Mouse (Mus musculus): ENCODE measurements around the gene Aptx. TPM values are rescaled to one million over a fixed set of nuclear protein-coding genes. Genes with fewer than 3 reads are reported as not detected.

Gene Aptx
- polyA plus RNA-seq, 1 experiment from 2014 or later, result 37.8 TPM

GRCm38 (mm10) chr4:40700216-40700615 lies 2.8 kb downstream of the Aptx start:
- Histone ChIP-seq H3K27ac (replicated peaks) (no peak overlapping the region), H3K4me1 (peaks cover 23% of the 10 kb centered on the region), H3K36me3 (peaks cover 17% of the 10 kb centered on the region), H3K27me3 (ENCODE audit: low read depth, poor library complexity, severe bottlenecking) (no peaks in the 10 kb centered on the region), H3K9me3 (replicated peaks) (no peaks in the 10 kb centered on the region), H3K4me3 (no peak overlapping the region)
- WGBS, result 85% methylated on average over 8 of the region's 8 CpGs
- DNase-seq (ENCODE audit: low spot score), result no peak

DNA sequence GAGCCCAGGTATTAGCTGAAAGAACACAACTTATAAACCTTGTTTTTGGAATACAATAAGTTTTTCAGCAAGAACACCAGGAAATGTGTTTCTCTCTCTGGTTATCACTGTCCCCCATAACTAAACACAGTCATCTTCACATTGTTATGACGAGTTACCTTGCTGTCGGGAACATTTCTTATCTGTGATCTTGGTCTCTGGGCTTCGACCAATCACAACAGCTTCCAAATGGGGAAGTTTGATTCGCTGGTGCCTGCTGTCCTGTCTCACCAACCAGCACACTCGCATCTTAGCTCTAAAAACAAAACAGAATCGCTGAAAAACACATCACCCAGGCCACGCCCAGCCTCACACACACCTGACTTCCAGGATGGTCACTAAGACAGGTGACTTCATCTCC lies 5.9 kb downstream of the Aptx start:
- 85% methylated on average over 7 of the region's 7 CpGs for WGBS
- no peak overlapping the region for H3K27ac ChIP-seq (replicated peaks)
- no peak overlapping the region for H3K4me3 ChIP-seq
- H3K27me3 ChIP-seq (ENCODE audit: low read depth, poor library complexity, severe bottlenecking), result no peaks in the 10 kb centered on the region
- peaks cover 46% of the 10 kb centered on the region for H3K36me3 ChIP-seq
- peaks cover 8% of the 10 kb centered on the region for H3K4me1 ChIP-seq
- no peak for DNase-seq (ENCODE audit: low spot score)
- no peaks in the 10 kb centered on the region for H3K9me3 ChIP-seq (replicated peaks)

GRCm38 (mm10) chr4:40691100-40691499 lies 11.9 kb downstream of the Aptx start:
- Histone ChIP-seq H3K27ac (replicated peaks) (no peak overlapping the region), H3K27me3 (ENCODE audit: low read depth, poor library complexity, severe bottlenecking) (no peaks in the 10 kb centered on the region), H3K4me3 (no peak overlapping the region), H3K9me3 (replicated peaks) (no peaks in the 10 kb centered on the region), H3K4me1 (no peaks in the 10 kb centered on the region), H3K36me3 (peaks cover 85% of the 10 kb centered on the region)
- 91% methylated on average over 11 of the region's 11 CpGs for WGBS
- DNase-seq (ENCODE audit: low spot score), result no peak

DNA sequence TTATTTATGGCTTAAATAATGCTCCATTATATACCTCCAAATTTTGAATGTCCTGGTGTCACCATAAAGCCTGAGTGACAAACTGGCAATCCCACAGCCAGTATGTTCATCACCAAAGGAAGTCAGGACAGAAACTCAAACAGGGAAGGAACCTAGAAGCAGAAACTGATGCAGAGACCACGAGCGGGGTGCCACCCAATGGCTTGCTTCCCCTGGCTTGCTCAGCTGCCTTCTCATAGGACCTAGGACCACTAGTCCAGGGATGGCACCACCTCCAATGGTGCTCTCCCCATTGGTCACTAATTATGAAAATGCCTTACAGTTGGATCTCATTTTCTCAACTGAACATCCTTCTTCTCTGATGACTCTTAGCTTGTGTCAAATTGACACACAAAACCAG lies 19.7 kb downstream of the Aptx start:
- H3K9me3 ChIP-seq (replicated peaks), result no peaks in the 10 kb centered on the region
- no peaks in the 10 kb centered on the region for H3K27me3 ChIP-seq (ENCODE audit: low read depth, poor library complexity, severe bottlenecking)
- H3K36me3 ChIP-seq, result peaks cover 35% of the 10 kb centered on the region
- no peak for DNase-seq (ENCODE audit: low spot score)
- H3K27ac ChIP-seq (replicated peaks), result no peak overlapping the region
- no peak overlapping the region for H3K4me3 ChIP-seq
- 95% methylated on average over 2 of the region's 2 CpGs for WGBS
- H3K4me1 ChIP-seq, result no peaks in the 10 kb centered on the region

GRCm38 (mm10) chr4:40682359-40682758 lies 20.6 kb downstream of the Aptx start:
- no peak overlapping the region for H3K27ac ChIP-seq (replicated peaks)
- 91% methylated on average over 5 of the region's 5 CpGs for WGBS
- no peaks in the 10 kb centered on the region for H3K9me3 ChIP-seq (replicated peaks)
- H3K4me1 ChIP-seq, result 0 out of 2 replicates have a peak, but pooled peaks cover 2% of the 10 kb centered on the region
- no peak overlapping the region for H3K4me3 ChIP-seq
- DNase-seq (ENCODE audit: low spot score), result no peak
- peaks cover 26% of the 10 kb centered on the region for H3K36me3 ChIP-seq
- H3K27me3 ChIP-seq (ENCODE audit: low read depth, poor library complexity, severe bottlenecking), result no peaks in the 10 kb centered on the region

- WGBS, result 31% methylated on average over 3 of the region's 3 CpGs
- H3K27ac ChIP-seq (replicated peaks), result no peak overlapping the region
These were observed 21.1 kb downstream of the Aptx start for GRCm38 (mm10) chr4:40681908-40682307.

DNA sequence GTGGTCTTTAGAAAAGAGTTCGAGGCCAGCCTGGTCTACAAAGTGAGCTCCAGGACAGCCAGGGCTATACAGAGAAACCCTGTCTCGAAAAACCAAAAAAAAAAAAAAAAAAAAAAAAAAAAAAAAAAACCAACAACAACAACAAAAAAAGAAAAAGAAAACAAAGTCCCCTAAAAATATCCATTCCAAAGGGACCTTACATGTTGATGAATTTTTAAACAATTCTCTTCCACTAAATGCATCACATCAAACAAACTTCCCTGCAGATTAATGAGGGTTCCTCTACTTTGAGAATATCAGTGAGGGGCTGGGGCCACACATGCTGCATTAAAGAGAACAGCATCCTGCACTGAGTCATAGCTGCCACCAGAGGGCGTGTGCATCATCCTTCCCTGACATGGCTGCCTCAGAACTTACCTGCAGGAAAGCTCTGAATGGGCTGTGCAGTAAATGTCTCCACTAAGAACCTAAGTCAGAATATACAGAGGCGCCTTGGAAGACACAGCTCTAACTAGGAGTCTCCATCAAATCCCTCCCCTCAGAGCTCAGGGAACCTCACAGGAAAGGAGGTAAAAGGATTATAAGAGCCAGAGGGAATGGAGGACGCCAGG lies 22.6 kb downstream of the Aptx start:
- Histone ChIP-seq H3K27ac (replicated peaks) (no peak overlapping the region), H3K9me3 (replicated peaks) (no peaks in the 10 kb centered on the region), H3K4me1 (peaks cover 13% of the 10 kb centered on the region), H3K27me3 (ENCODE audit: low read depth, poor library complexity, severe bottlenecking) (no peaks in the 10 kb centered on the region), H3K4me3 (no peak overlapping the region), H3K36me3 (peaks cover 8% of the 10 kb centered on the region)
- peak; percentile 39 for DNase-seq (ENCODE audit: low spot score)
- 48% methylated on average over 5 of the region's 5 CpGs for WGBS

More at GRCm38 (mm10) chr4:40681908-40682307, 21.1 kb downstream of the Aptx start:
- H3K4me1 ChIP-seq, result peaks cover 6% of the 10 kb centered on the region; the same call in 1 of the 2 replicates
- no peaks in the 10 kb centered on the region for H3K9me3 ChIP-seq (replicated peaks)
- H3K4me3 ChIP-seq, result no peak overlapping the region
- peaks cover 22% of the 10 kb centered on the region for H3K36me3 ChIP-seq
- DNase-seq (ENCODE audit: low spot score), result no peak
- H3K27me3 ChIP-seq (ENCODE audit: low read depth, poor library complexity, severe bottlenecking), result no peaks in the 10 kb centered on the region

DNA sequence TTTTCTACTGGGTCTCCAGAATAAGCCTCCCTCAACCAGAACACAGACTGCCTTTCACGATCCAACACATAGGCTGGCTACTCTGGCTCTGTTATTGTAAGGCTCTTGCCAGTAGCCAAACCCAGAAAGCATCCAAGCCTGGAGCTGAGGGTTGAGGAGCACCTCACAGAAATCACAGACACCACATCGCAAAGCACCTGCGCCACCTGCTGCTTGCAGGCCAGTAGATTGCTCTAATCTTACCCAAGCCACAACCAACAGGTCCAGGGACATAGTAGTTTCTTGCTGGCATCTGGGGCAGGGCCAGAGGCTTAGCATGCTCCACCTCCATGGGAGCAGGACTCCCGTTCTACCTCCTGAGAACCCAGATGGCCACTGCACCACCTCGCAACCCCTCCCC lies 25.9 kb downstream of the Aptx start:
- Histone ChIP-seq H3K27me3 (ENCODE audit: low read depth, poor library complexity, severe bottlenecking) (no peaks in the 10 kb centered on the region), H3K36me3 (no peaks in the 10 kb centered on the region), H3K4me3 (no peak overlapping the region), H3K4me1 (peaks cover 13% of the 10 kb centered on the region), H3K27ac (replicated peaks) (no peak overlapping the region), H3K9me3 (replicated peaks) (no peaks in the 10 kb centered on the region)
- WGBS, result 57% methylated on average over 5 of the region's 5 CpGs
- no peak for DNase-seq (ENCODE audit: low spot score)

- no peak for DNase-seq (ENCODE audit: low spot score)
- Histone ChIP-seq H3K27ac (replicated peaks) (peak overlapping the region; percentile 33; the same call in 1 of the 2 replicates), H3K27me3 (ENCODE audit: low read depth, poor library complexity, severe bottlenecking) (no peaks in the 10 kb centered on the region), H3K4me3 (0 out of 2 replicates have a peak overlapping the region, but pooled peaks have one; percentile 9), H3K4me1 (peaks cover 13% of the 10 kb centered on the region), H3K9me3 (replicated peaks) (no peaks in the 10 kb centered on the region), H3K36me3 (no peaks in the 10 kb centered on the region)
- WGBS, result 23% methylated on average over 14 of the region's 14 CpGs
These were observed 26.7 kb downstream of the Aptx start for GRCm38 (mm10) chr4:40676338-40676737.

DNA sequence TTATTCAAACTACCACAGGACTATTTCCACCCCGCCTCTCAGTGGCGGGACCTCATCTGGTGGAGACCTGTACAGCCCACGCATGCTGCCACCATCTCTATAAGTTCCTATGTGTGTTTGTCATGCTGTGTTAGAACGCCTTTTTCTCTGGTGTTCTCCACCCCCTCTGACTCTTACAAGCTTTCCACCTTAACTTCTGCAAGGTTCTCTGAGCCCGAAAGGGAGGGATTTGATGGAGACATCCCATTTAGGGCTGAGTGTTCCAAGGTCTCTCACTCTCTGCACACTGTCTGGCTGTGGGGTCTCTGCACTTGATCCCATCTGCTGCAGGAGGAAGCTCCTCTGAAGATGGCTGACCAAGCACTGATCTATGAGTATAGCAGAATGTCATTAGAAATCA lies 29.5 kb downstream of the Aptx start:
- WGBS, result 91% methylated on average over 5 of the region's 5 CpGs
- DNase-seq (ENCODE audit: low spot score), result no peak
- Histone ChIP-seq H3K27me3 (ENCODE audit: low read depth, poor library complexity, severe bottlenecking) (no peaks in the 10 kb centered on the region), H3K36me3 (no peaks in the 10 kb centered on the region), H3K4me1 (peaks cover 13% of the 10 kb centered on the region), H3K27ac (replicated peaks) (no peak overlapping the region), H3K9me3 (replicated peaks) (no peaks in the 10 kb centered on the region), H3K4me3 (no peak overlapping the region)

GRCm38 (mm10) chr4:40666237-40667012 lies 36.6 kb downstream of the Aptx start:
- Histone ChIP-seq H3K27me3 (ENCODE audit: low read depth, poor library complexity, severe bottlenecking) (no peaks in the 10 kb centered on the region), H3K4me3 (no peak overlapping the region), H3K9me3 (replicated peaks) (no peaks in the 10 kb centered on the region), H3K36me3 (no peaks in the 10 kb centered on the region), H3K27ac (replicated peaks) (no peak overlapping the region), H3K4me1 (no peaks in the 10 kb centered on the region)
- DNase-seq (ENCODE audit: low spot score), result no peak
- 92% methylated on average over 9 of the region's 9 CpGs for WGBS

DNA sequence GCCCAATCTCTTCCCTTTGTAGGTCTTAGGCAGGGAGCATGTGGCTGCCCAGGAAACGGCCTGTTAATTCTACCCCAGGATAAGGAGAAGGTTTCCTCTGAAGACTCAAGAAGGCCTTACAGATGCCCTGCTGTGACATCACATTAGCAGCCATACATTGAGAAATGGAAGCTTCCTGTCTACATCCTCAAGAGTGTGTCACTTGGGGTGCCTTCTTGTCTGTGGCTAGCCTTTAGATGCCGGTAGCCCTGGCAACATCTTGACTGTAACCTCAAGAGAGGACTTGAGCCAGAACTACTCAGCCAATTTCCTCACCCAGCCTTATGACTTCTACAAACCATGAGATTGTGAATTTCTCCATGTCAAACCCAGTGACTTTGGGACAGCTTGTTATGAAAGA lies 51.9 kb downstream of the Aptx start:
- Histone ChIP-seq H3K4me1 (no peaks in the 10 kb centered on the region), H3K36me3 (no peaks in the 10 kb centered on the region), H3K27me3 (ENCODE audit: low read depth, poor library complexity, severe bottlenecking) (no peaks in the 10 kb centered on the region), H3K9me3 (replicated peaks) (no peaks in the 10 kb centered on the region), H3K27ac (replicated peaks) (no peak overlapping the region), H3K4me3 (no peak overlapping the region)
- DNase-seq (ENCODE audit: low spot score), result no peak
- WGBS, result 86% methylated on average over 2 of the region's 2 CpGs

DNA sequence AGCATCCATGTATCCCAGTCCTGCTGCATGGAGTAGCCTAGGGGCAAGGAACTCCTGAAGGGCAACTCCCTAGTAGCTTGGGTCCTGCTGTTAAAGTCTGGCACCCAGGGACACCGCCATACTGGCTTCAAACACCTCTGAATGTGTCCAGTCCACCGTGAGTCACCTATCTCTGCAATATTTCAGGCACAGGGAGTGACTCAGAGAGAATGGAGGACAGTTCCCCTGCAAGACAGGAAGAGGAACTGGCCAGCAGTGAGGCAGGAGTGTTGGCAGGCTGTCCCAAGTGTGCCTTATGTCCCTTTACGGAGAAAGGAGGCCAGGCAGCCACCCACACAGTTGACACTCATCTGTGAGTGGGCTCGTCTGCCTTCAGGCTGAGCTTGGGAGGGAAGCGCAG lies 53.9 kb downstream of the Aptx start:
- 89% methylated on average over 5 of the region's 5 CpGs for WGBS
- no peaks in the 10 kb centered on the region for H3K27me3 ChIP-seq (ENCODE audit: low read depth, poor library complexity, severe bottlenecking)
- H3K9me3 ChIP-seq (replicated peaks), result no peaks in the 10 kb centered on the region
- H3K36me3 ChIP-seq, result no peaks in the 10 kb centered on the region
- DNase-seq (ENCODE audit: low spot score), result no peak
- no peak overlapping the region for H3K4me3 ChIP-seq
- H3K4me1 ChIP-seq, result no peaks in the 10 kb centered on the region
- no peak overlapping the region for H3K27ac ChIP-seq (replicated peaks)

Data from midbrain, embryonic 10.5 days (tissue).